9 mouse cellular contexts compared by ENCODE assay signal in genomic region chr10:80848571-80848970, GRCm38 (mm10). TPM values are rescaled to one million over a fixed set of nuclear protein-coding genes. Genes with fewer than 3 reads are reported as not detected.
DNase-seq lines count a peak whose midpoint lies in the region; ATAC-seq and TF ChIP-seq lines count a peak whose summit lies in the region.
"Had no signal": no experiment of that assay in that cellular context is flagged by ENCODE, and none has a peak within 500 bp of the region (broad histone marks: within the 10 kb centered on the region; RNA-seq: fewer than 3 reads in every experiment).

No protein-coding gene starts in this region.

- no peak overlapping the region for H3K27ac ChIP-seq in forebrain, embryonic 12.5 days
- H3K27ac ChIP-seq in forebrain, embryonic 15.5 days (replicated peaks), result no peak overlapping the region
- no peak overlapping the region for H3K27ac ChIP-seq in kidney, adult 2 months (ENCODE audit: insufficient read depth, low read depth, low read length)
- no peak overlapping the region for H3K27ac ChIP-seq in hindbrain, embryonic 14.5 days
- H3K27ac ChIP-seq in neural tube, embryonic 15.5 days (replicated peaks), result no peak overlapping the region
- H3K27ac ChIP-seq: heart, embryonic 15.5 days had no signal

- ATAC-seq in forebrain, embryonic 12.5 days (ENCODE audit: low FRiP score), result 0 out of 2 replicates have a peak, but pooled peaks have one; percentile 33
- ATAC-seq in forebrain, embryonic 15.5 days (replicated peaks), result no peak
- no peak for ATAC-seq in hindbrain, embryonic 14.5 days (ENCODE audit: low FRiP score)
- ATAC-seq in neural tube, embryonic 15.5 days (ENCODE audit: low FRiP score), result no peak

- DNase-seq in c-Kit-positive CD71-positive TER-119-positive erythroid progenitor cells, embryonic 14.5 days (ENCODE audit: low spot score), result peak; percentile 62
- DNase-seq in kidney, adult 2 months, result peak; percentile 58
- DNase-seq in lung, postnatal 10 days, result peak; percentile 80
- peak; percentile 40 to 63 for DNase-seq in thymus, adult 18-20 months
- no peak for DNase-seq in hindbrain, embryonic 14.5 days (ENCODE audit: low spot score)

- 9% methylated on average over 10 of the region's 10 CpGs for WGBS in forebrain, embryonic 12.5 days
- WGBS in forebrain, embryonic 15.5 days, result 10% methylated on average over 10 of the region's 10 CpGs
- 17% methylated on average over 10 of the region's 10 CpGs for WGBS in kidney, adult 2 months
- WGBS in hindbrain, embryonic 14.5 days, result 12% methylated on average over 10 of the region's 10 CpGs
- 12% methylated on average over 10 of the region's 10 CpGs for WGBS in neural tube, embryonic 15.5 days

- no peak overlapping the region for H3K4me3 ChIP-seq in forebrain, embryonic 12.5 days (replicated peaks)
- H3K4me3 ChIP-seq in forebrain, embryonic 15.5 days, result no peak overlapping the region
- H3K4me3 ChIP-seq in kidney, adult 2 months (ENCODE audit: insufficient read depth, low read depth, low read length), result no peak overlapping the region
- no peak overlapping the region for H3K4me3 ChIP-seq in hindbrain, embryonic 14.5 days (replicated peaks; ENCODE audit: low read length)
- H3K4me3 ChIP-seq in neural tube, embryonic 15.5 days (replicated peaks), result no peak overlapping the region
- H3K4me3 ChIP-seq: heart, embryonic 15.5 days had no signal

- no peak for TF ChIP-seq CTCF in kidney, adult 2 months (conservative IDR thresholded peaks at IDR 0.05; ENCODE audit: insufficient read depth, insufficient read length, low read depth, low read length)

- H3K9me3 ChIP-seq in forebrain, embryonic 12.5 days, result no peaks in the 10 kb centered on the region
- no peaks in the 10 kb centered on the region for H3K9me3 ChIP-seq in forebrain, embryonic 15.5 days
- H3K9me3 ChIP-seq in hindbrain, embryonic 14.5 days (ENCODE audit: control insufficient read depth, low read length), result no peaks in the 10 kb centered on the region
- H3K9me3 ChIP-seq in neural tube, embryonic 15.5 days (replicated peaks), result no peaks in the 10 kb centered on the region
- H3K9me3 ChIP-seq: heart, embryonic 15.5 days had no signal

- no peak overlapping the region for H3K9ac ChIP-seq in forebrain, embryonic 12.5 days
- H3K9ac ChIP-seq in forebrain, embryonic 15.5 days (replicated peaks), result no peak overlapping the region
- H3K9ac ChIP-seq in hindbrain, embryonic 14.5 days, result no peak overlapping the region
- H3K9ac ChIP-seq in neural tube, embryonic 15.5 days (replicated peaks), result no peak overlapping the region
- H3K9ac ChIP-seq: heart, embryonic 15.5 days had no signal

- peaks cover 31% of the 10 kb centered on the region for H3K36me3 ChIP-seq in forebrain, embryonic 12.5 days (replicated peaks)
- peaks cover 33% of the 10 kb centered on the region for H3K36me3 ChIP-seq in forebrain, embryonic 15.5 days
- no peaks in the 10 kb centered on the region for H3K36me3 ChIP-seq in kidney, adult 2 months (ENCODE audit: control insufficient read depth, insufficient read depth, low read length)
- H3K36me3 ChIP-seq in hindbrain, embryonic 14.5 days (replicated peaks; ENCODE audit: control insufficient read depth, insufficient read depth), result peaks cover 23% of the 10 kb centered on the region
- peaks cover 22% of the 10 kb centered on the region for H3K36me3 ChIP-seq in neural tube, embryonic 15.5 days

- peaks cover 25% of the 10 kb centered on the region for H3K27me3 ChIP-seq in forebrain, embryonic 12.5 days
- H3K27me3 ChIP-seq in forebrain, embryonic 15.5 days, result peaks cover 13% of the 10 kb centered on the region; the same call in 1 of the 2 replicates
- no peaks in the 10 kb centered on the region; the same call in 1 of the 2 replicates for H3K27me3 ChIP-seq in kidney, adult 2 months (replicated peaks; ENCODE audit: control insufficient read depth, insufficient read depth, low read length)
- H3K27me3 ChIP-seq in hindbrain, embryonic 14.5 days (ENCODE audit: control insufficient read depth, insufficient read depth, low read length), result peaks cover 20% of the 10 kb centered on the region
- H3K27me3 ChIP-seq in neural tube, embryonic 15.5 days (replicated peaks), result peaks cover 22% of the 10 kb centered on the region

- no peak overlapping the region for H3K4me2 ChIP-seq in forebrain, embryonic 12.5 days
- H3K4me2 ChIP-seq in forebrain, embryonic 15.5 days (replicated peaks), result no peak overlapping the region
- no peak overlapping the region for H3K4me2 ChIP-seq in hindbrain, embryonic 14.5 days (replicated peaks)
- H3K4me2 ChIP-seq in neural tube, embryonic 15.5 days, result no peak overlapping the region
- H3K4me2 ChIP-seq: heart, embryonic 15.5 days had no signal

- no peak for TF ChIP-seq POLR2A in kidney, adult 2 months (IDR thresholded peaks at IDR 0.05; ENCODE audit: low read depth, low read length)

- H3K4me1 ChIP-seq in forebrain, embryonic 12.5 days, result peaks cover 13% of the 10 kb centered on the region
- peaks cover 11% of the 10 kb centered on the region for H3K4me1 ChIP-seq in forebrain, embryonic 15.5 days
- H3K4me1 ChIP-seq in kidney, adult 2 months (ENCODE audit: control insufficient read depth, insufficient read depth, low read length), result no peaks in the 10 kb centered on the region
- peaks cover 2% of the 10 kb centered on the region; the same call in 1 of the 2 replicates for H3K4me1 ChIP-seq in hindbrain, embryonic 14.5 days (replicated peaks; ENCODE audit: control insufficient read depth, insufficient read depth, low read length)
- peaks cover 15% of the 10 kb centered on the region for H3K4me1 ChIP-seq in neural tube, embryonic 15.5 days

RNA-seq across cellular contexts. Expression of gene Lingo3, which starts 4.7 kb away (rescaled TPM):
- polyA plus RNA-seq in forebrain, embryonic 12.5 days (2016; fragmentation: Nextera tagmentation; extraction: Ambion mirVana), result 1.5 and 1.7 TPM in 2 replicates
- polyA plus RNA-seq in forebrain, embryonic 15.5 days (2015; fragmentation: Nextera tagmentation; extraction: Ambion mirVana), result 4.4 and 5.5 TPM in 2 replicates
- polyA plus RNA-seq in kidney, adult 2 months (2012; rRNA removed), result 0.03 and 0.09 TPM in 2 replicates
- 9.9 and 14.3 TPM in 2 replicates for polyA plus RNA-seq in hindbrain, embryonic 14.5 days (2014; fragmentation: Nextera tagmentation; extraction: Ambion mirVana)
- 14.6 and 18.6 TPM in 2 replicates for polyA plus RNA-seq in neural tube, embryonic 15.5 days (2015; fragmentation: Nextera tagmentation; extraction: Ambion mirVana)

RNA-seq across cellular contexts. Expression of gene Lsm7, which starts 6.4 kb away (rescaled TPM):
- 274 and 289 TPM in 2 replicates for polyA plus RNA-seq in forebrain, embryonic 12.5 days (2016; fragmentation: Nextera tagmentation; extraction: Ambion mirVana)
- polyA plus RNA-seq in forebrain, embryonic 15.5 days (2015; fragmentation: Nextera tagmentation; extraction: Ambion mirVana), result 268 and 279 TPM in 2 replicates
- polyA plus RNA-seq in kidney, adult 2 months (2012; rRNA removed), result 79.0 and 98.1 TPM in 2 replicates
- polyA plus RNA-seq in hindbrain, embryonic 14.5 days (2014; fragmentation: Nextera tagmentation; extraction: Ambion mirVana), result 241 and 287 TPM in 2 replicates
- polyA plus RNA-seq in neural tube, embryonic 15.5 days (2015; fragmentation: Nextera tagmentation; extraction: Ambion mirVana), result 226 and 240 TPM in 2 replicates

RNA-seq across cellular contexts. Expression of gene Sppl2b, which starts 6.5 kb away (rescaled TPM):
- polyA plus RNA-seq in forebrain, embryonic 12.5 days (2016; fragmentation: Nextera tagmentation; extraction: Ambion mirVana), result 43.3 and 44.0 TPM in 2 replicates
- polyA plus RNA-seq in forebrain, embryonic 15.5 days (2015; fragmentation: Nextera tagmentation; extraction: Ambion mirVana), result 58.7 and 61.0 TPM in 2 replicates
- 58.2 and 88.0 TPM in 2 replicates for polyA plus RNA-seq in kidney, adult 2 months (2012; rRNA removed)
- polyA plus RNA-seq in hindbrain, embryonic 14.5 days (2014; fragmentation: Nextera tagmentation; extraction: Ambion mirVana), result 69.3 and 70.3 TPM in 2 replicates
- 78.6 and 84.1 TPM in 2 replicates for polyA plus RNA-seq in neural tube, embryonic 15.5 days (2015; fragmentation: Nextera tagmentation; extraction: Ambion mirVana)

RNA-seq across cellular contexts. Expression of gene Oaz1, which starts 22.1 kb away (rescaled TPM):
- polyA plus RNA-seq in forebrain, embryonic 12.5 days (2016; fragmentation: Nextera tagmentation; extraction: Ambion mirVana), result 1,463 and 1,490 TPM in 2 replicates
- 1,419 and 1,463 TPM in 2 replicates for polyA plus RNA-seq in forebrain, embryonic 15.5 days (2015; fragmentation: Nextera tagmentation; extraction: Ambion mirVana)
- 1,045 and 1,074 TPM in 2 replicates for polyA plus RNA-seq in kidney, adult 2 months (2012; rRNA removed)
- polyA plus RNA-seq in hindbrain, embryonic 14.5 days (2014; fragmentation: Nextera tagmentation; extraction: Ambion mirVana), result 1,195 and 1,204 TPM in 2 replicates
- 1,221 and 1,325 TPM in 2 replicates for polyA plus RNA-seq in neural tube, embryonic 15.5 days (2015; fragmentation: Nextera tagmentation; extraction: Ambion mirVana)

RNA-seq across cellular contexts. Expression of gene Tmprss9, which starts 23.1 kb away (rescaled TPM):
- 0.06 and 0.08 TPM in 2 replicates for polyA plus RNA-seq in forebrain, embryonic 12.5 days (2016; fragmentation: Nextera tagmentation; extraction: Ambion mirVana)
- polyA plus RNA-seq in forebrain, embryonic 15.5 days (2015; fragmentation: Nextera tagmentation; extraction: Ambion mirVana), result 0.06 and 0.15 TPM in 2 replicates
- polyA plus RNA-seq in kidney, adult 2 months (2012; rRNA removed), result 0.33 and 0.52 TPM in 2 replicates
- polyA plus RNA-seq in hindbrain, embryonic 14.5 days (2014; fragmentation: Nextera tagmentation; extraction: Ambion mirVana), result 0.09 and 0.17 TPM in 2 replicates
- polyA plus RNA-seq in neural tube, embryonic 15.5 days (2015; fragmentation: Nextera tagmentation; extraction: Ambion mirVana), result 0.09 and 0.35 TPM in 2 replicates
